28 mouse cellular contexts compared by ENCODE assay signal in the genomic region with DNA sequence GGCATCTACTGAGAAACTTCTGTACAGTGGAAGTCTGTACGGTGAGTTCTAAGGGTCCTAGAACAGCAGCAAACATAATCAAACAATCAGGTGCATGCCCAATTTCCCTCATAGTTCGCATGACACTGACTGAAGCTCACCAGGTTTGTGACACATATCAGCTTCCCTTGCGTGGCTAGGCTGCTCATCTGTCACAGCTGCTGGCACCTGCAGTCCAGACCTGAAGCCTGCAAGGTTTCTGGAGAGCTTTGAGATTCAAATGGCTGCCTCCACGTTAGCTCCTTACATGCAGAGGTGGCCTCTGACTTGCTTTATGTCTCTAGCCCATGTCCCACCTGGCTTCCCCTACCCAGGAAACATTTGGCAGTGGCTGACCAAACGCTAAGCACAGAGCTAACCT. TPM values are rescaled to one million over a fixed set of nuclear protein-coding genes. Genes with fewer than 3 reads are reported as not detected.
DNase-seq lines count a peak whose midpoint lies in the region; TF ChIP-seq lines count a peak whose summit lies in the region.
"Had no signal": no experiment of that assay in that cellular context is flagged by ENCODE, and none has a peak within 500 bp of the region (broad histone marks: within the 10 kb centered on the region; RNA-seq: fewer than 3 reads in every experiment).

No protein-coding gene starts in this region.

- no peak for TF ChIP-seq POLR2A in testis, adult 2 months (IDR thresholded peaks at IDR 0.05; ENCODE audit: control insufficient read depth, low read depth, low read length)

- H3K4me3 ChIP-seq in testis, adult 2 months (ENCODE audit: control insufficient read depth, low read depth, low read length), result peak overlapping the region; percentile 63
- H3K4me3 ChIP-seq: forebrain, embryonic 10.5 days; forebrain, embryonic 13.5 days; gastrocnemius, adult 2 months; hindbrain, embryonic 12.5 days; hindbrain, embryonic 15.5 days had no signal

- H3K4me1 ChIP-seq in testis, adult 2 months (ENCODE audit: control insufficient read depth, insufficient read depth, low read length), result no peaks in the 10 kb centered on the region
- H3K4me1 ChIP-seq: forebrain, embryonic 10.5 days; forebrain, embryonic 13.5 days; hindbrain, embryonic 12.5 days; hindbrain, embryonic 15.5 days had no signal

- DNase-seq in testis, postnatal 14 days (ENCODE audit: low spot score), result no peak
- peak; percentile 15 for DNase-seq in induced T-regulatory cell, adult 2 months (ENCODE audit: low read depth)
- peak; percentile 4 to 26 for DNase-seq in thymus, postnatal 10 days (ENCODE audit: low spot score in 2 of 2)
- peak; percentile 13 to 24 for DNase-seq in thymus, postnatal 36 days
- DNase-seq in Muller cell, postnatal 12 days (ENCODE audit: inconsistent ontology term), result no peak
- no peak for DNase-seq in layer of hippocampus, adult 9-10 months (ENCODE audit: low spot score)
- no peak for DNase-seq in frontal cortex, postnatal 10 days (ENCODE audit: low spot score in 2 of 2)
- DNase-seq: adrenal gland, adult 8-10 months; adrenal gland, postnatal 25 days; cerebellum, adult 18-20 months; cerebellum, adult 9-10 months; cerebellum, postnatal 14 days; gastrocnemius, adult 2 months; gastrocnemius, postnatal 14 days; heart, adult 11 months had no signal

- no peak for TF ChIP-seq CTCF in testis, adult 2 months (IDR thresholded peaks at IDR 0.05; ENCODE audit: control insufficient read depth, insufficient read depth, insufficient replicate concordance, low read depth, low read length)

- no peak overlapping the region for H3K27ac ChIP-seq in testis, adult 2 months (ENCODE audit: control insufficient read depth, insufficient read depth, low read depth, low read length)
- H3K27ac ChIP-seq: forebrain, embryonic 10.5 days; forebrain, embryonic 13.5 days; hindbrain, embryonic 12.5 days; hindbrain, embryonic 15.5 days had no signal

- no peaks in the 10 kb centered on the region for H3K36me3 ChIP-seq in testis, adult 2 months (ENCODE audit: control insufficient read depth, insufficient read depth, low read length)
- H3K36me3 ChIP-seq: forebrain, embryonic 10.5 days; hindbrain, embryonic 12.5 days; hindbrain, embryonic 15.5 days had no signal

- H3K27me3 ChIP-seq in testis, adult 2 months (ENCODE audit: control insufficient read depth, insufficient read depth, low read length), result no peaks in the 10 kb centered on the region
- H3K27me3 ChIP-seq: forebrain, embryonic 13.5 days; hindbrain, embryonic 12.5 days; hindbrain, embryonic 15.5 days had no signal

RNA-seq across cellular contexts. Expression of a gene that starts 35.8 kb away (rescaled TPM):
- not detected in 2 replicates for polyA plus RNA-seq in testis, adult 2 months (2012; rRNA removed)
- polyA plus RNA-seq: brain, embryonic 14.5 days; embryonic facial prominence, embryonic 11.5 days; embryonic facial prominence, embryonic 14.5 days; forebrain, embryonic 10.5 days; forebrain, embryonic 13.5 days; forebrain, embryonic 16.5 days; heart, embryonic 11.5 days; heart, embryonic 14.5 days; heart, postnatal 0 days; hindbrain, embryonic 12.5 days; hindbrain, embryonic 15.5 days had no signal

RNA-seq across cellular contexts. Expression of a gene that starts 53.4 kb away (rescaled TPM):
- not detected in 2 replicates for polyA plus RNA-seq in testis, adult 2 months (2012; rRNA removed)
- polyA plus RNA-seq: activated CD4-positive, CD25-positive, alpha-beta regulatory T cell, adult 4 months; brain, embryonic 14.5 days; embryonic facial prominence, embryonic 11.5 days; embryonic facial prominence, embryonic 14.5 days; forebrain, embryonic 10.5 days; forebrain, embryonic 13.5 days; forebrain, embryonic 16.5 days; heart, embryonic 11.5 days; heart, embryonic 14.5 days; heart, postnatal 0 days; hindbrain, embryonic 12.5 days; hindbrain, embryonic 15.5 days had no signal

Comparison
In these comparisons a context has a peak if more than half of its experiments do, and no peak if none do; other contexts are left out.
1. DNase-seq: peak in induced T-regulatory cell, adult 2 months (single experiment), thymus, postnatal 10 days (2 of 2) and thymus, postnatal 36 days (2 of 2); none in testis, postnatal 14 days (single experiment), Muller cell, postnatal 12 days (single experiment), layer of hippocampus, adult 9-10 months (single experiment) and frontal cortex, postnatal 10 days (0 of 2).